Mouse (Mus musculus) adipocyte (in vitro differentiated cells): ENCODE results near the gene Cox6a1.
"Not testable (repeated sequence)": the region's sequence is repeated elsewhere in the genome, so short reads cannot be mapped to it uniquely, and the experiment has no call there.

Experiments used
- DNase-seq: peaks from one replicate; pipeline ENCODE4 v3.0.0-alpha.2; 2016; ENCODE audit warnings: low spot score

Cox6a1 gene

DNA sequence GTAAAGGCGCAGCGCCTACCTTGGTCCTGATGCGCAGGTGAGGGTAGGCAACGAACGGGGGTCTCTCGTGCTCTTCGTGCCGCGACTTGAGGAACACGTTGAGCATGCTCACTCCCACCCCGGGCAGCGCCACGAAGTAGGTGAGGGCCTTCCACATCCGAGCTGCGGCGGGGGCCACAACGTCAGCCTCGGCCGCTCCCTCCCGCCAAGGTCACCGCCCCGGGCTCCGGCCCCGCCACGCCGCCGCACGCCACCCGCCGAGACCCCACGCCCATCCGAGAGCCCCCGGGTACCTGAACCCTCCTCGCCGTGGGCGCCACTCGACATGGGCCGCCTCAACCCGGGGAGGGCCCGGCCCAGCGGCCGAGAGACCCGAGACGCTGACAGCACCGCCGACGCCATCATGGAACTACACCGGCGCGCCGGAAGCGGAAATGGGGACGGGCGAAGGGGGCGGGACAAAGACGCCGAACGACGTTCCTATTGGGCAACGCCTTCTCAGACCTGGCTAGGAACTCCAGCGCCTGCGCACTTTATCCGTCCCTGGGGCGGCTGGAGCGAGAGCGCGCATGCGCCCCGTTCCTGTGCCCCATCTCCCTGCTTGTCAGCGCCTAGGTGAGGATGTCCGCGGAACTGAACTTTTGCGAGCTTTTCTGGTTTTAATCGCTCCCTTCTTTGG, at the start of gene Cox6a1:
Gene Cox6a1 (minus strand): TSS at position 436 of the 679 bp plus-strand sequence.
- DNase-seq, result peak; percentile 99

DNA sequence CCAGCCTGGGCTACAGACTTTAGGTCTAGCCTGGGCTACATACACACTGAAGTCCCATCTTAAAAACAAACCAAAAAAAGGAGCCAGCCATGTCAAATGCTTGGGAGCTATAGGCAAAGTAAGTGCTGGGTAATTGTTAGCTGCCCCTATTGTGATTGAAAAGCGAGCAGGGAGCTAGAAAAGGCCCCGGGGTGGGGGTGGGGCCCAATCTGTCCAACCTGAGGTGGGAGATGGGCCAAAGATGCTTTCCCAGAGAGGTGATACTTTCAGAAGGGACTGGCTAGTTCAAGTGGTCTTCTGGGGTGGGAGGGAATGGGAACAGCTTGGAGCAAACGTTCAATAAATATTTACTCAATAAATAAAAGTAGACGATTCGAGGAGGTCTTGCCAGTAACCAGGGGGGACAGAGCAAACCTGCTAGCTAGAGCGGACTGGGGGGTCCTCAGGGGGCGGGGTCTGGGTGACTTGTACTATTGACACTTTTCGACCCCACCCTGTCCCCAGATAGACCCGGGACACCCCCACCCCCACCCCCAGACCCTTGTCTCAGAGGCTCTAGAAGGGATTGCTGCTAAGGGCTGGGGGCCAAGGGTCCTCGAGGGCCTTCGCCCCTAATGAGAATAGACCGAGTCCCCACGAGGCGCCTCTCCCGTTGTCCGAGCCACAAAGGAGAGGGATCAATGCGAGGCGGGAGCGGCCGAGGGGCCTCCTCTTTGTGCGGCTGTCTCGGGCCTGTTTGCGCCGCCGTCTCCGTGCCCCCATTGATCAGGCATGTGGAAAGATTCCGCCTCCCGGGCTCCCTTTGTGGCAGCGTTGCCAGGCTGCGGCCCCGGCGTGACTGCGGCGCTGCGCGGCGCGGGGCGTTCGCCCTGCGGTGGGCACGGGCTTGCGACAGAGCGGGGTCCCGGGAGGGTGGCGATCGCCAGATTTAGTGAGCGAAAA, 49.3 kb upstream of the Cox6a1 start:
- no peak for DNase-seq

DNA sequence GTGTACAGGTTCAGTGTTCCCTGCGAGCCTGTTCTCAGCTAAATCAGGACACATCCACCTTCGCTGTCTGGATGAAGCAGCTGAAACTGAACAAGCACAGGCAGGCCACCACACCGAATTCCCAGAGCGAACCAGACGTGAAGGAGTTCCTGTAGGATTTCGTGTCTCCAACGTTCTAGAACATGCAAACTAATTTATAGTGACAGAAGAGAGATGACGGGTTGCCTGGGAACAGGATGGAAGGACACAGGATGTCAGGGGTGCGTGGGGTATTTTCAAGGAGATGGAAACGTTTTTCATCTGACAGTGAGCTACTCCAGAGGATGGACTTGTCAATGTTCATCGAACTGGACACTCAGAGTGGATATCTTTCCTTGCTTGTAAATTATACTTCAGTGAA, 47.9 kb upstream of the Cox6a1 start:
- no peak for DNase-seq

DNA sequence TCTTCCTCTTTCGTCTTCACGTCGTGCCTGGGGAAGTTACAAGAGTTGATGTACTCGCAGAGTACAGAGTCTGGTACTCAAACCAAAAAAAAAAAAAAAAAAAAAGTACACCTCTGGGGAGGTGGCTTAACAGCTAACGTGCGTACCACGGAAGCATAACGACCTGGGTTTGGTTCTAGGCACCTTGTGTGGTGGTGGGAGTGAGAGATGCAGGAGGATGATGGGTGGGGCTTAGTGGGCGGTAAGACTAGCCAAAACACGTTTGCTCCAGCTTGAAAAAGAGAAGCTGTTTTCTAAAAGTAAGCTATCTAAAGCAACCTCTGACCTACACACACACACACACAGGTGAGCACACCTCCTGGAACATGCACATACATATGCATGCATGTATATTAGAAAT, 46.1 kb upstream of the Cox6a1 start:
- no peak for DNase-seq

DNA sequence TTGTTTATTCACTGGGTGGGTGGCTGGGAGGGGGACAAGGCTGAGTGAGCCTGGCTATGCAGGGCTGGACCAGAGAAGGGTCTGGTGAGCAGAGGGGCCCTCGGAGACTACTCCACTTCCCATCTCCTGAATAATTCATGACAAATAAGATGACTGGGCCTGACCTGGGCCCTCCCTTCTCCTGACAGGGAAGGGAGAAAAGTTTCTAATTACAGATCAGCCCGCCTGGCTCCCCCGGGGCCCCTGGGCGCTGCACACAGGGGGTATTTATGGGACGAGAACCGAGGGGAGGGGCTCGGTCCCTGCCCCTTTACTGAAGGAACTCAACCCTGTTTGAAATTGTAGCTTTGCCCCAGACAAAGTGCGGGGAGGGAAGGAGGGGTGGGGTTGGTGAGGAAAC, 45.4 kb upstream of the Cox6a1 start:
- no peak for DNase-seq

DNA sequence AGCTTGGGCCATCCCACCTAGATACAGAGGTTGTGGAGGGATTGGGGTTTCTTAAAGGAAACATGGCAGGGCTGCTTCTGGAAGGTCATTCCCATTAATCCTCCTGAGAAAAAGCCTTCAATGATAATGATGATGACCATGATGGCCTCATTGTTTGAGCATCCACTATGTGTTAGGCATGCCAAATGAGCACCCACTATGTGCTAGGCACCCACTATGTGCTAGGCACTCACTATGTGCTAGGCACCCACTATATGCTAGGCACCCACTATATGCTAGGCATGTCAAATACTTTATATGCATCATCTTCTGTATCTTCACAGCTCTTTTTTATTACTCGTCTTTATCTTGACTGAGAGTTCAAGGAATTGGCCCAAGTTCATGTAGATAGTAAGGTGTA, 44.2 kb upstream of the Cox6a1 start:
- no peak for DNase-seq

DNA sequence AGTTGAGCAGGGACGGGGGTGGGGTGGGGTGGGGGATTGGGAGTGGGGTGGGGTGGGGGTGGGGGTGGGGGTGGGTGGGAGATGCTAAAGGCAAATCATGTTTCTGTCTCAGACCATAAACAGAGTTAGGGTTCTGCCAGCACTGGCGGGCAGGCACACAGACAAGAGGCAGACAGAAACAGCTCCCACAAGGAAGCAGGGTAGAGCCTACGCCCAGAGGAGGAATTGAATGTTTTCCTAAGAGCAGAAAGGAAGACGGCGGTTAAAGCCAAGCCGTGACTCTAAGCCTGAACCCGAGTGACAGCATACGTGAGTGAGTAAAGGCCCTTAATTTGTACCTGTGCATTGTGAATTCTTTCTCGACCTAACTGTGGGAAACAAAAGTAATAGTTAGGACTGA, 43.2 kb upstream of the Cox6a1 start:
- no peak for DNase-seq

DNA sequence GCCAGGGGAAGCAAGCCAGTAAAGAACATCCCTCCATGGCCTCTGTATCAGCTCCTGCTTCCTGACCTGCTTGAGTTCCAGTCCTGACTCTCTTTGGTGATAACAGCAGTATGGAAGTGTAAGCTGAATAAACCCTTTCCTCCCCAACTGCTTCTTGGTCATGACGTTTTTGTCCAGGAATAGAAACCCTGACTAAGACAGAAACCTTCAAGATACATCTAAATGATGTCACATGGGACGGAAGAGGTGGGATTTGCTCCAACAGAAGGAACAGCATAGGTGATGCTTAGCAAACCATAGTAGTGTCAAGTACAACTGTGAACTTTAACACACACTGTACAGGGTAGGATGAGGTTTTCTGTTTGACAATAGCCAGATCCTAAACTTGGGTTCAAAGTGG, 30.1 kb upstream of the Cox6a1 start:
- not testable (repeated sequence) for DNase-seq

DNA sequence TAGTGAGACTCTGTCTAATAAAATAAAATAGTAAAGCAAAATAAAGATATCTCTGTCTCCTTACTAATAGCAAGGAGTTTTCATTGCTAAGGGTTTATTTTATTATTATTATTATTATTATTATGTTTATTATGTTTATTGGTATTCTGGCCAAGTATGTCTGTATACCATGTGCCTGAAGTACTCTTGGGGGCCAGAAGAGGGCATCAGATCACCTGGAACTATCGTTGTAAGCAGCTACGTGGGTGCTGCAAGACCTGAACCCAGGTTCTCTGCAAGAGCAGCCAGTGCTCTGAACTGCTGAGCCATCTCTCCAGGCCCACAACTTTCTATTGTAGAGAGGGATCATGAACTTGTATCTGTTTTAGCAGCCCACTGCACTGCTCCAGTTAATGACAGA, 26.7 kb upstream of the Cox6a1 start:
- DNase-seq, result no peak

DNA sequence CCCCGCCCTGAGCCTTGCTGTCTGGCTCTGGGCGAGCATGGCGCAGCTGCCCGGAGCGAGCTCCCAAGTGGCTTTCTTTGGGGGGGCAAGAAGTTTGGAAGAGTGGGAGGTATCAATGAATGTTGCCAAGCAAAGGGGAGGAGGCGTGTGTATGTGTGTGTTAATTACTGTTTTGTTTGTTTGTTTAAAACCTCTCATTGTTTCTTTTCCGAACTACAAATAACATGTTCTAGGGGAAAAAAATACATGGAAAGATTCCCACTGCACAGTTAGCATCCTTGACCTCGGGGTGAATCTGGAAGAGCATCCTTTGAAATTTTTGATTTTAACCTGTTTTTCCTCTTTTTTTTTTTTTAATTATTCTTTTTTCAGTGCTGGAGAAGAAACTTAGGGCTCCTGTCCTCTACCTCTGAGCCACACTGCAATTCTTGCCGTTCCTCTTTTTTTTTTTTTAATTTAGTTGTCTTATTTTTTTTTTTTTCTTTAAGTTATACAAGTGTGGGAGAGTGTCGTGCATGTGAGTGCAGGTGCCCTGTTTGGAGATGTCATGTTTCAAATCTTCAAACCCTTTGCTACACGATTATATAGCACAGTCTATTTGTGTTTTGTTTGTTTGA, 25.5 kb upstream of the Cox6a1 start:
- no peak for DNase-seq

DNA sequence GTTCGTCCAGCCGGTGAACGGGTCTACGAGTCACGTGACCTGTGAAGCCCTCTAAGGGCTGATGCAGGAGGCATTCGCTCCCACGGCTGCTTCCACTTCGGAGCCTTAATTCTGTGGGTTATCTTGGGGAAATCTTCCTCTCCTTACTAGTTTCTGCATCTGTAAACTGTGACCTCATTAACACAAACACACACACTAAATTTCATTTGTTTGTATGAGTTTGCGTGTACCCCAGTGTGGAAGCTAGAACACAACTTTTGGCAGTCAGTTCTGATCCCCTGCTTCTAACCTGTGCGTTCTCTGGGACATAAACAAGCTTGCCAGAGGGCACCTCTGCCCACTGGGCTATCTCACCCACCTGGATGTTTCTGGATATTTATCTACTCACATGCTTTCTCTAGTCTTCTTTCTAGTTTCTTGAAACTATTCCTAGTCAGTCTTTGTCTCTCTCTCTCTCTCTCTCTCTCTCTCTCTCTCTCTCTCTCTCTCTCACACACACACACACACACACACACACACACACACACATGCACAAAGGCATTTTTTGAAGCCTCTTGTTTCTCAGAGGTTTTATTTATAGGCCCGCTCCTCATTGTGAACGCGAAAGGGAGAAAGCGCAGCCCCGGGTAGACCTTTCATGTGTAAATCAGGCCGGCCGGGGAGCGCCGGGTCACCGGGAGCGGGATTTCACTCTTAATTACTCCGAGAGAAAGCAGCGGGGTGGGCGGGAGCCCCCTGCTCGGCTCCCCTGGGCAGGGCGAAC, 24.8 kb upstream of the Cox6a1 start:
- no peak for DNase-seq

DNA sequence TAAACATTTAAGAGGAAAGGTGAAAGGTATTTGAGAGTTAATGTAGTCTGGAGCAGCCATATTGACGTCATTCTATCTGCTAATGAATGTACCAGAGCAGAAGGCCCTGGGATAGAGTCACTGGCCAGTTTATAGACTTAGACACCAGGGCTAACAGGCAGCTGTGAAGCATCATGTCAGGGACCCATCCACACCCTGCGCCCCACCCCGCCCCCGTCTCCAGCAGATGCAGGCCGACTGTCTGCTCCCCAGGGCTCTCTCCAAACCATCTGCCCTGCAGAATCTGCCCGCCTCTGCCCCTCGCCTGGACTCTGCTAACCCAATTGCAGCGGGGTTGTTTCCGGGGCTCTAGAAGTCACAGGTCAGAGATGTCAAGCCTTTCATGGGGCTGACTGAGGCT, 23.0 kb upstream of the Cox6a1 start:
- no peak for DNase-seq

DNA sequence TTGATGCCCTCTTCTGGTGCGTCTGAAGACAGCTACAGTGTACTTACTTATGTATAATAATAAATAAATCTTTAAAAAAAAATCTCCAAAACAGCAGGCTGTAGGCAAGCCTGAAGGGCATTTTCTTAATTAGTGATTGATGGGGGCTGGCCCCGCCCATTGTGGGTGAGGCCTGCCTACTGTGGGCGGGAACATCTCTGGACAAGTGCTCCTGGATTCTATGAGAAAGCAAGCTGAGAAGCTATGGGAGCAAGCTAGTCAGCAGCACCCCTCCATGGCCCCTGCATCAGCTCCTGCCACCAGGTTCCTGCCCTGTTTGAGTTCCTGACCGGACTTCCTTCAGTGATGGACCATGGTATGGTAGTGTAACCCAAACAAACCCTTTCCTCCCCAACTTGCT, 16.0 kb upstream of the Cox6a1 start:
- DNase-seq, result no peak

DNA sequence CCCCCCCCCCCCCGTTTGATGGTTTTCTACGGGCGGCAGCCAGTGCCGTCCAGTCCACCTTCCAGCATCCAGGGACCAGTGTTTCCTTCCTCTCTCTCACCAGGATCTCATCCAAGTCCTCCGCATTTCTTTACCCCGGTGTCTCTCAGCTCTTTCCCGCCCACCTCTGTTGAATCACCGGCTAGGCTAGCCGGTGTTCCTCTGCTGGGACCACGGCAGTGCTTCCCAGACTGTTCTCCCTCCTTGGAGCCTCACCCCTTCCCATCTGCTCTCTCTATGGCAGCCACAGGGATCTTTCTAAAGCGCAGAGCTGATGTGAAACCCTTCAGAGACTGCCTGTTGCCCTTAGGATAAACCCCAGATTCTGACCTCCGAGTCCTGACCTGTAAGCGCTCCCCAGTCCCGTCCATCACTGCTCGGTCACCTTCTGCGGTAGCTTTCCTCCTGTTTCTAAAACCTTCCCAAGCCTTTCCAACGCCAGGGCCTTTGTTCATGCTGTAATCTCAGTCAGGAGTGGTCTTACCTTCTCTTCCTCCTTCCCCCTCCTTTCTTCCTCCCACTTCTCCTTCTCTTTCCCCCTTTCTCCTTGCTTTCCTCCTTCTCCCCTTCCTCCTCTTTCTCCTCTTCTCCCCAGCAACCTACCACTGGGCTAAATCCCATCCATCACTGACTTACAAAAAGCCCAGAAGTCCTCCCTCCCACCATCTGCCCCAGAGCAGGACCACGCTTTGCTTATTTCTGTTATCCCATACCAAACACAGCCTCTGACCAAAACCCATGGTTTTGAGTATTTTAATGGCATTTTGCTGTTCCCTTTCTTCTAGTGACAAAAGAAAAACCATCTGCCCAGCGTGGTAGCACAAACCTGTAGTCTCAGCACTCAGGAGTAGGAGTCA, 14.3 kb upstream of the Cox6a1 start:
- no peak for DNase-seq

DNA sequence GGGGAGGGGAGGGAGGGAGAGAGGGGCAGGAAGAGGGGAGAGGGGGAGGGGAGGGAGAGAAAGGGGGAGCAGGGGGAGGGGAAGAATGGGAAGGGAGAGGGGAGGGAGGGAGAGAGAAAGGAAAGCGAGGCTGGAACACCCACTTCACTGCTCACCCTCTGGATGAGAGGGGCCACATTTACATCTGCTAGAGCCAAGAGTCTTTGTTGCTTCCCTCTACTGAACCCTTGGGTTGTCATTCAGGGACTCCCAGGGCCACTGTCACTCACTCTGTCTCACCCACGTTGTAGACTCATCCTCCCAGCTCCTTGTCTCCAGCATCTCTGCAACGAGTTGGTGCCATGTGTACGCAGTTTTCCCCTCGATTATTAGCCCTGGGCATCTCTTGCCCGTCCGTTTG, 13.4 kb upstream of the Cox6a1 start:
- no peak for DNase-seq

DNA sequence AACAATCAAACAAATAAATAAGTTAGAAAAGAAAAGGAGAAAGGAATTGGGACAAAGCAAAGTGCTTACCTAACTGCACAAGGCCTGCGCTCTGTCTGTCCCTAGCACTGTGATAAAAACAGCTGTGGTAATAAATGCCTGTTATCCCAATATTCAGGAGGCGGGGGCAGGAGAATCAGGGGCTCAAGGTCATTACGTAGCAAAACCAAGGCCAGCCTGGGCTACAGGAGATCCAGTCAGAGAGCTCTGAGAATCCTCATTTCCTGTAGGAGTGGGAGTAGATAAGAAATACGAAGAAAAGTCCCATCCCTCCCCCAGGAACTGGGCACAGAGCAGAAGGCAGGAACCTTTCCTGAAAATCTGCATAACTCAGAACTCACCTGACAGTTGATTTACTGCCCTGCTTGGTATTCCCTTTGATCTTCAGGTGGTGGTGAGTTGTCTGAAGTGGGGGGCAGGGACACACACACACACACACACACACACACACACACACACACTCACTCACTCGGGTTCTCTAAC, 11.1 kb upstream of the Cox6a1 start:
- DNase-seq, result no peak

DNA sequence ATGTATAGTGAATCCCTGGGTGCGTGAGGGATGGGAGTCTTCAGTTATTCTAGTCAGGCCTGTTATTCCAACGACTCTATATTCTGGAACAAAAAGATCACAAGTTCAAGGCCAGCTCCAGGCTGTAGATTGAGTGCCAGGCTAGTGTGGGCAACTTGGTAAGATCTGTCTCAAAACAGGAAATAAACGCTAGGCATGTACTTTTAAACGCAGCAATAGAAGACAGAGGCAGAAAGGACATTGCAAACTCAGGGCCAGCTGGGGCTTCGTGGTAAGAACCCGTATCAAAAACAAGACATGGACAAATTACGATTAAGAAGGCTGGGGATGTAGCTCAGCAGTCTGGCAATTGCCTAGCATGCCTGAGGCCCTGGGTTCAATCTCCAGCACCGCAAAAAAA, 10.7 kb upstream of the Cox6a1 start:
- DNase-seq, result no peak

DNA sequence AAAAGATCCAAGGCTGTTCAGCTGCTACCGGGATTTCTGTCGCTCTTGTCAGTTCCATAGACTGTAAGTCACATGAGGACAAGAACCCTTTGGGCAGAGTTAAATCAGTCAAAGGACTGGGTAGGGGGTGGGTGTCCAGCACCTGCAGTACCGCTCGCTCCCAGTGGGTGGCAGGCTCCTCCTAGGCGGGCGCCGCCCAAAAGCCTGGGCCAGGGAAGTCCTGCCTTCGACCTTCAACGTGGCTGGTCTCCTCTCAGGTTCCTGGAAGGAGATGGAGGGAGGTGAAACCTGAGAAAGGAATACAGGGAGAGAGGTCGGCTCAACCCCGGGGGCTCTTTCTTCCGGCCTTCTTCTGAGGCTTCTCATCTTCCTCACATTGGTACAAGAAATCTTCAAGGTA, 10.1 kb upstream of the Cox6a1 start:
- DNase-seq, result peak; percentile 84

DNA sequence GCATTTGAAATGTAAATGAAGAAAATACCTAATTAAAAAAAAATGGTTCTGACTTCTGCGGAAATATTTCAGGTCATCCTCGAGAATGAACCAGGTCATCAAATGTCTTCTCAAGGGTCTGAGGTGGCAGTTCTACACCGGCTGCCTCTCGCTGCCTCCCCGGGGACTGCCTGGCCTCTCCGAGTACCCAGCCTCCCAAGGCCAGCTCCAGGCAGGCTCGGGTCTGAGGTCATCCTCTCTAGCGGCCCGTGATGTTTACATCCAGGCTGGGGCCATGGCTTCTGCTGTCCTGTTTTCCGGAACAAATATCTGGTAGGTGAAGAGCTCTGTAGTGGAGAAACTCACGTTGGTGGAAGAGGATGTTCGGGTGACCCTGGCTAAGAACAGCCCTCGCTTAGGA, 6.3 kb upstream of the Cox6a1 start:
- DNase-seq, result no peak

DNA sequence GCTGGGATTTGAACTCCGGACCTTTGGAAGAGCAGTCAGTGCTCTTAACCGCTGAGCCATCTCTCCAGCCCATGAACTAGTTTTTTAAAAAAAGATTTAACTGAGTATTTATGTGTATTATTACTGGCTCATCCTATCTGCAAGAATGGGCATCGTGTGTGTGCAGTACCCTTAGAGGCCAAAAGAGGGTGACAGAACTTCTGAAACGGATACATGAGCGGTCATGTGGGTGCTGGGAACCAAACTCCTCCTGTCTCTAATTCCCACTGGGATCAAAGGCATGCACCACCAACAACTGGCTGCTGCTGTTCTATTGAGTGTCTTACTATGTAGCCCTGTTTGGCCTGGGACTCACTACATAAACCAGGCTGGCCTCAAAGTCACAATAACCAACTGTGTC, 2.6 kb upstream of the Cox6a1 start:
- DNase-seq, result no peak

DNA sequence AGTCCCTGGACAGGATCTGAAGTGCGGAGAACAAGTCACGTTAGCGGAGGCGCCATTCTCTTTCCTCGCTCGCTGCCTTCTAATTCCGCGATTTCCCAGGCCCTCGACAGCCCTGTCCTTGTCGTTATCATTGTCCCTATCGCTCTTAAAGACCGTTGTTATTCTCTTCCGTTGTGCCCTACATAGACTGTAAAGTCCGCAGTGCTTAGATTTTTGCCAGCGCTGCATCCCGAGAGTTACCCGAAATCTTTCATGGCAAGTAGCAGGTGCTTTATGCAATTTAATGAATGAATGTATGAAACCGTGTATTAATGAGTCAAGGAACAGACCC, 409 bp upstream of the Cox6a1 start:
- no peak for DNase-seq
